Mouse (Mus musculus): ENCODE results near the gene Pdcl2. TPM values are rescaled to one million over a fixed set of nuclear protein-coding genes. Genes with fewer than 3 reads are reported as not detected.

Pdcl2 gene
- total and polyA plus RNA-seq, 2 experiments from 2014 or later, result not detected

GRCm38 (mm10) chr5:76303379-76303744 lies 27.6 kb downstream of the Pdcl2 start:
- peaks cover 8% of the 10 kb centered on the region; the same call in 1 of the 2 replicates for H3K4me1 ChIP-seq (ENCODE audit: control insufficient read depth, insufficient read depth)
- H3K36me3 ChIP-seq (replicated peaks; ENCODE audit: control insufficient read depth, insufficient read depth, low read length), result no peaks in the 10 kb centered on the region
- 4% methylated on average over 11 of the region's 11 CpGs for WGBS
- no peaks in the 10 kb centered on the region for H3K27me3 ChIP-seq (ENCODE audit: control insufficient read depth, insufficient read depth, low read length)
- TF ChIP-seq EP300 (IDR thresholded peaks at IDR 0.05; ENCODE audit: low read depth) (no peak), CTCF (IDR thresholded peaks at IDR 0.05; ENCODE audit: low read depth) (no peak)
- peak overlapping the region; percentile 98 for H3K9ac ChIP-seq (replicated peaks; ENCODE audit: low read depth, low read length)
- H3K27ac ChIP-seq (ENCODE audit: low read depth), result peak overlapping the region; percentile 98
- H3K4me2 ChIP-seq (ENCODE audit: low read depth, low read length), result peak overlapping the region; percentile 91
- DNase-seq (ENCODE audit: low spot score) (peak; percentile 11), ATAC-seq (ENCODE audit: insufficient read depth, low read depth) (no peak)
- no peaks in the 10 kb centered on the region for H3K9me3 ChIP-seq (replicated peaks; ENCODE audit: control insufficient read depth, low read length)
- peak overlapping the region; percentile 100 for H3K4me3 ChIP-seq (ENCODE audit: low read depth, low read length)

GRCm38 (mm10) chr5:76302009-76302408 lies 28.9 kb downstream of the Pdcl2 start:
- Histone ChIP-seq H3K4me2 (ENCODE audit: low read depth, low read length) (no peak overlapping the region), H3K4me1 (ENCODE audit: control insufficient read depth, insufficient read depth) (peaks cover 8% of the 10 kb centered on the region; the same call in 1 of the 2 replicates), H3K27me3 (ENCODE audit: control insufficient read depth, insufficient read depth, low read length) (no peaks in the 10 kb centered on the region), H3K4me3 (ENCODE audit: low read depth, low read length) (no peak overlapping the region), H3K9me3 (replicated peaks; ENCODE audit: control insufficient read depth, low read length) (no peaks in the 10 kb centered on the region), H3K27ac (ENCODE audit: low read depth) (no peak overlapping the region), H3K36me3 (replicated peaks; ENCODE audit: control insufficient read depth, insufficient read depth, low read length) (no peaks in the 10 kb centered on the region), H3K9ac (replicated peaks; ENCODE audit: low read depth, low read length) (no peak overlapping the region)
- 85% methylated on average over 2 of the region's 2 CpGs for WGBS
- TF ChIP-seq EP300 (IDR thresholded peaks at IDR 0.05; ENCODE audit: low read depth), result no peak
- no peak; the same call in 1 of the 2 replicates for TF ChIP-seq CTCF (IDR thresholded peaks at IDR 0.05; ENCODE audit: low read depth)
- no peak for DNase-seq (ENCODE audit: low spot score)
- ATAC-seq (ENCODE audit: insufficient read depth, low read depth), result no peak

GRCm38 (mm10) chr5:76289234-76289691 lies 41.7 kb downstream of the Pdcl2 start:
- H3K4me2 ChIP-seq (ENCODE audit: low read depth, low read length), result no peak overlapping the region
- ATAC-seq (ENCODE audit: insufficient read depth, low read depth) (no peak), DNase-seq (ENCODE audit: low spot score) (no peak)
- H3K27ac ChIP-seq (ENCODE audit: low read depth), result no peak overlapping the region
- H3K4me1 ChIP-seq (ENCODE audit: control insufficient read depth, insufficient read depth), result peaks cover 5% of the 10 kb centered on the region; the same call in 1 of the 2 replicates
- no peak overlapping the region for H3K4me3 ChIP-seq (ENCODE audit: low read depth, low read length)
- no peaks in the 10 kb centered on the region for H3K36me3 ChIP-seq (replicated peaks; ENCODE audit: control insufficient read depth, insufficient read depth, low read length)
- TF ChIP-seq CTCF (IDR thresholded peaks at IDR 0.05; ENCODE audit: low read depth), result no peak
- TF ChIP-seq EP300 (IDR thresholded peaks at IDR 0.05; ENCODE audit: low read depth), result no peak
- no peaks in the 10 kb centered on the region for H3K9me3 ChIP-seq (replicated peaks; ENCODE audit: control insufficient read depth, low read length)
- H3K27me3 ChIP-seq (ENCODE audit: control insufficient read depth, insufficient read depth, low read length), result no peaks in the 10 kb centered on the region
- no peak overlapping the region for H3K9ac ChIP-seq (replicated peaks; ENCODE audit: low read depth, low read length)
- 63% methylated on average over 8 of the region's 8 CpGs for WGBS

- H3K4me1 ChIP-seq (ENCODE audit: control insufficient read depth, insufficient read depth), result peaks cover 5% of the 10 kb centered on the region; the same call in 1 of the 2 replicates
- no peaks in the 10 kb centered on the region for H3K9me3 ChIP-seq (replicated peaks; ENCODE audit: control insufficient read depth, low read length)
- H3K4me2 ChIP-seq (ENCODE audit: low read depth, low read length), result no peak overlapping the region
- no peak overlapping the region for H3K4me3 ChIP-seq (ENCODE audit: low read depth, low read length)
- no peak overlapping the region for H3K9ac ChIP-seq (replicated peaks; ENCODE audit: low read depth, low read length)
- TF ChIP-seq EP300 (IDR thresholded peaks at IDR 0.05; ENCODE audit: low read depth), result no peak
- no peak for TF ChIP-seq CTCF (IDR thresholded peaks at IDR 0.05; ENCODE audit: low read depth)
- no peak for DNase-seq (ENCODE audit: low spot score)
- no peak for ATAC-seq (ENCODE audit: insufficient read depth, low read depth)
- H3K36me3 ChIP-seq (replicated peaks; ENCODE audit: control insufficient read depth, insufficient read depth, low read length), result no peaks in the 10 kb centered on the region
- WGBS, result 96% methylated on average over 3 of the region's 3 CpGs
- no peak overlapping the region for H3K27ac ChIP-seq (ENCODE audit: low read depth)
- H3K27me3 ChIP-seq (ENCODE audit: control insufficient read depth, insufficient read depth, low read length), result no peaks in the 10 kb centered on the region
These were observed 42.7 kb downstream of the Pdcl2 start for GRCm38 (mm10) chr5:76288256-76288655.

GRCm38 (mm10) chr5:76287062-76287461 lies 43.9 kb downstream of the Pdcl2 start:
- no peak for DNase-seq (ENCODE audit: low spot score)
- no peak overlapping the region for H3K4me2 ChIP-seq (ENCODE audit: low read depth, low read length)
- TF ChIP-seq CTCF (IDR thresholded peaks at IDR 0.05; ENCODE audit: low read depth) (peak; percentile 22), EP300 (IDR thresholded peaks at IDR 0.05; ENCODE audit: low read depth) (no peak)
- peaks cover 5% of the 10 kb centered on the region; the same call in 1 of the 2 replicates for H3K4me1 ChIP-seq (ENCODE audit: control insufficient read depth, insufficient read depth)
- ATAC-seq (ENCODE audit: insufficient read depth, low read depth), result no peak
- H3K9me3 ChIP-seq (replicated peaks; ENCODE audit: control insufficient read depth, low read length), result no peaks in the 10 kb centered on the region
- 70% methylated on average over 5 of the region's 5 CpGs for WGBS
- H3K36me3 ChIP-seq (replicated peaks; ENCODE audit: control insufficient read depth, insufficient read depth, low read length), result no peaks in the 10 kb centered on the region
- H3K4me3 ChIP-seq (ENCODE audit: low read depth, low read length), result no peak overlapping the region
- H3K27ac ChIP-seq (ENCODE audit: low read depth), result no peak overlapping the region
- no peaks in the 10 kb centered on the region for H3K27me3 ChIP-seq (ENCODE audit: control insufficient read depth, insufficient read depth, low read length)
- H3K9ac ChIP-seq (replicated peaks; ENCODE audit: low read depth, low read length), result no peak overlapping the region

- ATAC-seq (ENCODE audit: insufficient read depth, low read depth) (no peak), DNase-seq (ENCODE audit: low spot score) (no peak)
- Histone ChIP-seq H3K36me3 (replicated peaks; ENCODE audit: control insufficient read depth, insufficient read depth, low read length) (no peaks in the 10 kb centered on the region), H3K27ac (ENCODE audit: low read depth) (no peak overlapping the region), H3K4me1 (ENCODE audit: control insufficient read depth, insufficient read depth) (peaks cover 5% of the 10 kb centered on the region; the same call in 1 of the 2 replicates), H3K4me2 (ENCODE audit: low read depth, low read length) (no peak overlapping the region), H3K27me3 (ENCODE audit: control insufficient read depth, insufficient read depth, low read length) (no peaks in the 10 kb centered on the region), H3K9ac (replicated peaks; ENCODE audit: low read depth, low read length) (no peak overlapping the region), H3K4me3 (ENCODE audit: low read depth, low read length) (no peak overlapping the region), H3K9me3 (replicated peaks; ENCODE audit: control insufficient read depth, low read length) (no peaks in the 10 kb centered on the region)
- 71% methylated on average over 4 of the region's 4 CpGs for WGBS
- TF ChIP-seq CTCF (IDR thresholded peaks at IDR 0.05; ENCODE audit: low read depth) (no peak), EP300 (IDR thresholded peaks at IDR 0.05; ENCODE audit: low read depth) (no peak)
These were observed 45.3 kb downstream of the Pdcl2 start for GRCm38 (mm10) chr5:76285699-76286098.

Data from heart, postnatal 0 days (tissue).